Mouse (Mus musculus) kidney, adult 11 months (tissue): ENCODE data around the gene Gm42674.

Source experiments
- DNase-seq: peaks from one replicate; pipeline ENCODE4 v3.0.0; 2022

Gene Gm42674

GRCm38 (mm10) chr3:90599401-90599800 is 2.3 kb upstream of the Gm42674 start:
- no peak for DNase-seq

GRCm38 (mm10) chr3:90600036-90600435 is 1.7 kb upstream of the Gm42674 start:
- DNase-seq, result no peak

- DNase-seq, result no peak
Observed at GRCm38 (mm10) chr3:90600458-90601195, 1.1 kb upstream of the Gm42674 start.

GRCm38 (mm10) chr3:90603623-90604022 is 1.9 kb downstream of the Gm42674 start, which contains the start of gene S100a4:
Gene S100a4, plus strand, starts transcription at chr3:90603771.
- DNase-seq, result no peak

- peak; percentile 71 for DNase-seq
Observed at GRCm38 (mm10) chr3:90604416-90604815, 2.7 kb downstream of the Gm42674 start.

GRCm38 (mm10) chr3:90605049-90605448 is 3.3 kb downstream of the Gm42674 start:
- DNase-seq, result no peak

GRCm38 (mm10) chr3:90605736-90606135 is 4.0 kb downstream of the Gm42674 start:
- DNase-seq, result no peak

- DNase-seq, result no peak
Observed at GRCm38 (mm10) chr3:90606185-90606584, 4.5 kb downstream of the Gm42674 start.

GRCm38 (mm10) chr3:90607361-90607760 is 5.7 kb downstream of the Gm42674 start:
- no peak for DNase-seq

GRCm38 (mm10) chr3:90608223-90608622 is 6.5 kb downstream of the Gm42674 start, which contains the start of gene S100a5:
Gene S100a5, plus strand, starts transcription at chr3:90608523.
- DNase-seq, result no peak

GRCm38 (mm10) chr3:90609102-90609501 is 7.4 kb downstream of the Gm42674 start:
- no peak for DNase-seq

- no peak for DNase-seq
Observed at GRCm38 (mm10) chr3:90611494-90611893, 9.8 kb downstream of the Gm42674 start.

GRCm38 (mm10) chr3:90612061-90612460 is 10.4 kb downstream of the Gm42674 start:
- DNase-seq, result no peak

GRCm38 (mm10) chr3:90612728-90613291 is 11.1 kb downstream of the Gm42674 start, which contains the start of gene S100a6:
Gene S100a6, plus strand, starts transcription at chr3:90612882.
- peak; percentile 39 for DNase-seq

- no peak for DNase-seq
Observed at GRCm38 (mm10) chr3:90613461-90614147, 11.9 kb downstream of the Gm42674 start.

GRCm38 (mm10) chr3:90614148-90614530 is 12.4 kb downstream of the Gm42674 start:
- DNase-seq, result no peak

GRCm38 (mm10) chr3:90614611-90615251 is 13.0 kb downstream of the Gm42674 start:
- no peak for DNase-seq

- peak; percentile 60 for DNase-seq
Observed at GRCm38 (mm10) chr3:90615415-90615814, 13.7 kb downstream of the Gm42674 start.

GRCm38 (mm10) chr3:90615911-90616310 is 14.2 kb downstream of the Gm42674 start:
- DNase-seq, result no peak

GRCm38 (mm10) chr3:90617586-90617985 is 15.9 kb downstream of the Gm42674 start:
- no peak for DNase-seq

- no peak for DNase-seq
Observed at GRCm38 (mm10) chr3:90621552-90621951, 19.8 kb downstream of the Gm42674 start.

- DNase-seq, result no peak
Observed at GRCm38 (mm10) chr3:90623435-90624071, 21.8 kb downstream of the Gm42674 start.

GRCm38 (mm10) chr3:90625496-90625895 is 23.8 kb downstream of the Gm42674 start:
- DNase-seq, result no peak
